Mouse (Mus musculus): ENCODE measurements at regions not wholly inside any gene's neighbourhood (a gene's known extent, or its start where the extent isn't known, plus 50 kb on each side); places are given as distances from the start of the nearest gene placed in this dataset.

DNA sequence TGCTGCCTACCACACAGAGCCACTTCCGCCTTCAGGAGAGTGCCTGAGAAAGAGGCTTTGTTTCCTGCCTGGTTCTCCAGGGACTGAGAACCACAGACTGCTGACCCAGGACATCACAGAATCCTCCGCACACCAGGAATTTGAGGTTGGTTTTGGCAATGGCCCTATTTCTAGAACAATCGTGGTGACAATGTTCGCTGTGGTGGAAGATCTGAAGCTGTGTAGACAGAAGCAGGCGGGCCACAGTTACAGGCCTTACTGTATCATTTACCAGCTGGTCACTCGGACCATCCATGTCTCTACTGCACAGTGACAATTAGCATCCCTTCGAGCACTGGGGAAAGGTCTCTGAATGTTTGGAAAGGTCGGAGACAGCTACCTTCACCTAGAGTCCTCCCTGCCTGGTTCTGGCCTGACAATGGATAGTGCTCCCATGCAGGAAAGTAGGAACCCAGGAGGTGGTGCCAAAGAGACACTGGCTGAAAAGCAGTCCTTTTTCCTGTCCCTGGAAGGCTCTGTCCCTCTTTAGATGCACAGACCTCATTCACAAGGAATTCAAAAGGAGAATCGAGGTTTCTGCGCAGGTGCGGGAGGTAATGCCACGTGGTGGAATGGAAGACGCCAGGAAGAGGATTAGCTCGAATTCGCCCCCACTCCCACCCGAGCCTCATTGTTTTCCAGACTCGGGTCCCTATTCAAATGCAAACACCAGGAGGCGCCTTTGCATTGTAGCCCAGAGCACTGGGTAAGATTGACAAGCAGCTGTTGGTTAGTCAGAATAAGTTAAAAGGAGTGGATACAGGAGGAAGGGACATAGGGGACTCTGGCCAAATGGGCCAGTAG lies 52.6 kb upstream of the Pax6 start:
- no peak for TF ChIP-seq POLR2A (IDR thresholded peaks at IDR 0.05; ENCODE audit: control insufficient read depth, low read depth, low read length)
- H3K27ac ChIP-seq (ENCODE audit: control insufficient read depth, insufficient read depth, low read depth, low read length): no peak overlapping the region

More for the DNA sequence above, 52.6 kb upstream of the Pax6 start:
- Histone ChIP-seq H3K4me1 (ENCODE audit: control insufficient read depth, insufficient read depth, low read length) (peaks cover 13% of the 10 kb centered on the region), H3K27me3 (ENCODE audit: control insufficient read depth, insufficient read depth, low read length) (no peaks in the 10 kb centered on the region), H3K4me3 (ENCODE audit: control insufficient read depth, low read depth, low read length) (no peak overlapping the region), H3K36me3 (ENCODE audit: control insufficient read depth, insufficient read depth, low read length) (no peaks in the 10 kb centered on the region)
